Mouse (Mus musculus) midbrain, embryonic 12.5 days (tissue): Measurements from ENCODE around the gene Zbtb5. TPM values are rescaled to one million over a fixed set of nuclear protein-coding genes. Genes with fewer than 3 reads are reported as not detected.

Experiments used
- ATAC-seq: fragments of 200-750 bp; cut with Nextera tagmentation; 2 replicates; pipeline ENCODE4 v1.8.0; 2017; ENCODE audit warnings: low read depth, moderate TSS enrichment, moderate library complexity; ENCODE audit not compliant: low FRiP score
- H3K27ac ChIP-seq: fragments of 300-500 bp; sonication (generic); replicated peaks from 2 replicates; pipeline ENCODE4 v1.5.1; 2016; ENCODE audit warnings: mild to moderate bottlenecking
- H3K27me3 ChIP-seq: fragments of 300-500 bp; sonication (generic); 2 replicates; pipeline ENCODE4 v1.6.1; 2016; ENCODE audit warnings: mild to moderate bottlenecking
- H3K36me3 ChIP-seq: fragments of 300-500 bp; sonication (generic); 2 replicates; pipeline ENCODE4 v1.6.1; 2016
- H3K4me1 ChIP-seq: fragments of 300-500 bp; sonication (generic); 2 replicates; pipeline ENCODE4 v1.6.1; 2016
- H3K4me2 ChIP-seq: fragments of 300-500 bp; sonication (generic); replicated peaks from 2 replicates; pipeline ENCODE4 v1.6.1; 2016; ENCODE audit warnings: mild to moderate bottlenecking, moderate library complexity
- H3K4me3 ChIP-seq: fragments of 300-500 bp; sonication (generic); 2 replicates; pipeline ENCODE4 v1.5.1; 2016; ENCODE audit warnings: mild to moderate bottlenecking
- H3K9ac ChIP-seq: fragments of 300-500 bp; sonication (generic); replicated peaks from 2 replicates; pipeline ENCODE4 v1.6.1; 2016; ENCODE audit warnings: mild to moderate bottlenecking, moderate library complexity
- H3K9me3 ChIP-seq: fragments of 300-500 bp; sonication (generic); 2 replicates; pipeline ENCODE4 v1.6.1; 2016; ENCODE audit warnings: mild to moderate bottlenecking
- WGBS: fragments of 180-500 bp; shearing (Covaris S2); methylation state at CpG from one replicate; pipeline ENCODE4 v1.1.7; 2016; 5-methylcytosine and 5-hydroxymethylcytosine counted together
- polyA plus RNA-seq: library from polyadenylated mRNA; unstranded; fragments of >200 nt; fragmentation: Nextera tagmentation; extraction: Ambion mirVana; gene quantifications from 2 replicates; pipeline ENCODE4 v1.2.1, GENCODE M21; 2016

The Zbtb5 gene
- polyA plus RNA-seq, 1 experiment from 2014 or later: 49.7 TPM

DNA sequence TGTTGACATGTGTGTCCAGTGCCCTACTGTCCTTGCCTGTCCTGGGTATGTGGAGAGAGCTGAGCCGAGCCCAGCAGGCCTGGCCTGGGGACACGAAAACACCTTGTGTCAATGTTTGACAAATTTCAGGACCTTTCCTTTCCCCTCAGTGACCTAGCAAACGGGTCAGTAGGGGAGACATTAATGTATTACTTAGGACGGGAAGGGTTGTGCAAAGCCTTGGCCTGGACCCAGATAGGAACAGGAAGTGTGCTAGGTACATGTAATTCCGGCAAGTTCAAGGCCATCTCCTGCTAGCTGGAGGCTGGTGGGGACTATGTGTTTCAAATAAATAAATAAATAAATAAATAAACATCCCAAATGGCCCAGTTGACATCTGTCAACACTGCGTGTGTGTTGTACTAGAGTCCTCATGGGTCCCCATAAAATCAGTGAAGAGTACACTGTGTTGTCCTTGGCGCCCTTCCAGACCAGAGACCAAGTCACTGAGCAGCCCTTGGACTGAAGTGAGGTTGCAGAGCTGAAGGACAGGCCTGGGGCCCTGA is 32.3 kb downstream of the Zbtb5 start:
- ATAC-seq: no peak
- no peaks in the 10 kb centered on the region for H3K9me3 ChIP-seq
- H3K27ac ChIP-seq: no peak overlapping the region
- H3K9ac ChIP-seq: no peak overlapping the region
- no peaks in the 10 kb centered on the region for H3K36me3 ChIP-seq
- no peak overlapping the region for H3K4me2 ChIP-seq
- WGBS: 83% methylated on average over 7 of the region's 7 CpGs
- peaks cover 11% of the 10 kb centered on the region for H3K4me1 ChIP-seq
- H3K27me3 ChIP-seq: no peaks in the 10 kb centered on the region
- H3K4me3 ChIP-seq: no peak overlapping the region

DNA sequence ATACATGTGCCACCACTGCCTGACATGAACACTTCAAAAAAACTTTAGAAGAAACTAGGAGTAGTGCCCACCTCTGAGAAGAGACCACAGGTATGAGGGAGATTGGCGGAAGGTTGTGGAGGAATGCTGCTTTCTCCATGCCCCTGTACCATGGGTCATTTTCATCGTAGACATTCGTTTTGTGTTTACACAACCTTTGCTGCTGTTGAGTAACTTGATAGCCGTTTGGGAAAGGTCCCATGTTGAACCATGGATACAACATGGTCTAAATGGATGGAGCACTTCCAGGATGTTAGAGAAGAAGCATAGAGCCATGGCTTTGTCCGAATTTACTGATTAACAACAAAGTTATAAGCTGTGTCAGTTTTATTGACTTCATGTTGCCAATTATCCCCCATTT is 34.0 kb downstream of the Zbtb5 start:
- ATAC-seq: no peak
- Histone ChIP-seq H3K9ac (no peak overlapping the region), H3K9me3 (no peaks in the 10 kb centered on the region), H3K4me2 (no peak overlapping the region), H3K36me3 (no peaks in the 10 kb centered on the region), H3K27ac (no peak overlapping the region), H3K4me1 (peaks cover 17% of the 10 kb centered on the region), H3K27me3 (no peaks in the 10 kb centered on the region), H3K4me3 (no peak overlapping the region)
- 82% methylated on average over 5 of the region's 5 CpGs for WGBS

DNA sequence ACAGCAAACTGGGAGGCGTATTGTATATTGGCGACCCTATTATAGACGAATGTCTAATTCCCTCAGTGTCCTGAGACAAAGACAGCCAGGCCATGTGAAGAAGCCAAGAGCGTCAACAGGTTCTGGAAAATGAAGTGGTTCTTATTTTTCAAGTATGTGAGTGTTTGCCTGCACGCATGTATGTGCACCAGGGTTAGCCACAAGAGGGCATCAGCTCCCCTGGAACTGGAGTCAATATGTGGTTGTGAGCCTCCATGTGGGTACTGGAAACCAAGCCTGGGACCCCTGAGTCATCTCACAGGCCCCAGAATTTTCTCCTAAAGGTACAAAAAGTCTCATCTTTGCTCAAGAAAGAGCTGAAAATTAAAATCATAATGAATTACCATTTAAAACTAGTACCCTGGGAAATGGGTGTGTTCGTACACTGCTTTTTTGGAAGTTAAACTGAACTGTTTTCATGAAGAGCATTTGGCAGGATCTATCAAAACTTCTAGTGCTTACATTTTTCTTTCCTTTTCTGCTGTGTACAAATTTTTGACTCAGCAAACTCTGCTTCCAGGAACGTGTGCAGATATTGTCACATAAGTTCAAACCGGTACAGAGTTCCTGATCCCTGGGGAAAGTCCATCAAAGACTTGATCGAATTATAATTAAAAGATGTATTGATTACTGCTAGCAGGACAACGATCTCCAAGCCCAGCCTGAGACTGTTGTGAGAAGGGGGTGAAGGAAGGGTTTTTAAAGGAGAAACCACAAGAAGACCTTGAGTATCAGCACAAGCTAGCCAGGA is 35.1 kb downstream of the Zbtb5 start:
- WGBS: 88% methylated on average over 10 of the region's 10 CpGs
- ATAC-seq: no peak

GRCm38 (mm10) chr4:44976026-44976615 is 36.1 kb downstream of the Zbtb5 start:
- no peak overlapping the region for H3K4me2 ChIP-seq
- H3K27ac ChIP-seq: no peak overlapping the region
- H3K36me3 ChIP-seq: no peaks in the 10 kb centered on the region
- H3K9me3 ChIP-seq: no peaks in the 10 kb centered on the region
- no peaks in the 10 kb centered on the region; the same call in 1 of the 2 replicates for H3K27me3 ChIP-seq
- H3K4me1 ChIP-seq: peaks cover 6% of the 10 kb centered on the region; the same call in 1 of the 2 replicates
- H3K4me3 ChIP-seq: no peak overlapping the region
- ATAC-seq: no peak
- no peak overlapping the region for H3K9ac ChIP-seq
- WGBS: 82% methylated on average over 6 of the region's 6 CpGs

More for the DNA sequence above, 35.1 kb downstream of the Zbtb5 start:
- H3K4me2 ChIP-seq: no peak overlapping the region
- no peak overlapping the region for H3K27ac ChIP-seq
- no peaks in the 10 kb centered on the region for H3K9me3 ChIP-seq
- no peaks in the 10 kb centered on the region for H3K27me3 ChIP-seq
- H3K4me3 ChIP-seq: no peak overlapping the region
- no peaks in the 10 kb centered on the region for H3K36me3 ChIP-seq
- H3K9ac ChIP-seq: no peak overlapping the region
- peaks cover 13% of the 10 kb centered on the region for H3K4me1 ChIP-seq

DNA sequence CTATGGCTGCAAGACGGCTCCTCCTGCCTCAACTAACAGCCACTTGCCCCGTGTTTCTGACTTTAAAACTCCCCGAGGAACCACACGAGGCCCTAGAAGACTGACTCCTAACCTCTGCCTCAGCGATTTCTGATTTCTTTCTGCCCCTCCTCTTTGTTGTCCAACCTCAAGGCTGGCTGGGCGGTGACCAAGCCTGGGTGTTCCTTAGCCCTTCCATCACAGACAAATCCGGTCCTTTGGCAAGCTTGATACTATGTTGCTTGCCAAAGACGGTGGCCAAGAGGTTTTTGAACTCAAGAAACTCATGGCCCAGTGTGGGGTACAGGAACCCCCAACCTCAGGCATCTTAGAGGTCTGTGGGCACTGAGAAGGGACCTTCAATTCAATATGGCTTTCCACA is 37.9 kb downstream of the Zbtb5 start:
- Histone ChIP-seq H3K4me3 (no peak overlapping the region), H3K27ac (no peak overlapping the region), H3K9me3 (no peaks in the 10 kb centered on the region), H3K27me3 (no peaks in the 10 kb centered on the region; the same call in 1 of the 2 replicates), H3K36me3 (no peaks in the 10 kb centered on the region), H3K4me1 (peaks cover 11% of the 10 kb centered on the region; the same call in 1 of the 2 replicates), H3K4me2 (no peak overlapping the region), H3K9ac (no peak overlapping the region)
- no peak for ATAC-seq
- WGBS: 77% methylated on average over 8 of the region's 8 CpGs

DNA sequence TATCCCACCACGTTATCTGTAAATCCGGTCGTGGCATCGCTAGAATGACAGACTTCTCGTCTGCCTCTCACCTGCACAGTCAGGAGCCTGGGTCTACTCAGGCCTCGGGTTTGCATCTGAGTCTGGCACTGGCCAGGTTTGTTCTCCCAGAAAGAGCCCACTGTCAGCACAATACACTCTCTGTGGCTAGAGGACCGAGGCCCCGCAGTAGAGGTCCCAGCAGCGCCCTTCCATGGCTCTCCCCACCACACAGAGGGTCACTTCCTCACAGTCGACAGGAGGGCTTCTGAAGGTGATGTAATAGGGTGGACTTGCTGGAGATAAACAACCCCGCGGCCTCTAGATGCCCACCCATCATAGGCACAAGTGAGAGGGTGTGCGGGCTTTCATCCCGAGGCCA is 38.3 kb downstream of the Zbtb5 start:
- H3K4me3 ChIP-seq: no peak overlapping the region
- no peak overlapping the region for H3K9ac ChIP-seq
- WGBS: 61% methylated on average over 14 of the region's 14 CpGs

DNA sequence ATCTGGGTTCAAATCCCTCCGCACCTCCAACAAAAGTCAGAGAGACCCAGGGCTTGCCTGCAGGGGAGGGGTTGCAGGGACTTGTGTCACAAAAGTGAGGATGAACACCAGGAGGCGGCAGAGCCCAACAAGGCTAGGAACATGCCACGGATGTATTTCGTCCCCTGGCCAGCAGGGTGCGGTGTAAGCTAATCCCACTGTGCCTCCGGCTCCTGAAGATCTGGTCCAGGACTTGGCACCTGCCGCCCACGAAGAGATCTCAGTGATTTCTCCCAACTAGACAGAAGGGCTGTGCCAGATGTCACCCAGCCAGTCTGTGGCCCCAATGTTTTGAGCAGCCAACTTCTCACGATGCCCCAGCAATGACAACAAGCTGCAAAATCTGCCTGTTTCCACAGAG is 38.8 kb downstream of the Zbtb5 start:
- peak overlapping the region; percentile 31 for H3K4me2 ChIP-seq
- peaks cover 11% of the 10 kb centered on the region; the same call in 1 of the 2 replicates for H3K4me1 ChIP-seq
- H3K27me3 ChIP-seq: no peaks in the 10 kb centered on the region; the same call in 1 of the 2 replicates
- H3K27ac ChIP-seq: no peak overlapping the region
- ATAC-seq: no peak
- H3K9me3 ChIP-seq: no peaks in the 10 kb centered on the region
- H3K9ac ChIP-seq: no peak overlapping the region
- H3K36me3 ChIP-seq: no peaks in the 10 kb centered on the region
- 12% methylated on average over 9 of the region's 9 CpGs for WGBS
- no peak overlapping the region for H3K4me3 ChIP-seq

More for the DNA sequence above, 38.3 kb downstream of the Zbtb5 start:
- Histone ChIP-seq H3K27ac (no peak overlapping the region), H3K9me3 (no peaks in the 10 kb centered on the region), H3K36me3 (no peaks in the 10 kb centered on the region), H3K4me2 (peak overlapping the region; percentile 31), H3K27me3 (no peaks in the 10 kb centered on the region; the same call in 1 of the 2 replicates), H3K4me1 (peaks cover 11% of the 10 kb centered on the region; the same call in 1 of the 2 replicates)
- ATAC-seq: 0 out of 2 replicates have a peak, but pooled peaks have one; percentile 16

DNA sequence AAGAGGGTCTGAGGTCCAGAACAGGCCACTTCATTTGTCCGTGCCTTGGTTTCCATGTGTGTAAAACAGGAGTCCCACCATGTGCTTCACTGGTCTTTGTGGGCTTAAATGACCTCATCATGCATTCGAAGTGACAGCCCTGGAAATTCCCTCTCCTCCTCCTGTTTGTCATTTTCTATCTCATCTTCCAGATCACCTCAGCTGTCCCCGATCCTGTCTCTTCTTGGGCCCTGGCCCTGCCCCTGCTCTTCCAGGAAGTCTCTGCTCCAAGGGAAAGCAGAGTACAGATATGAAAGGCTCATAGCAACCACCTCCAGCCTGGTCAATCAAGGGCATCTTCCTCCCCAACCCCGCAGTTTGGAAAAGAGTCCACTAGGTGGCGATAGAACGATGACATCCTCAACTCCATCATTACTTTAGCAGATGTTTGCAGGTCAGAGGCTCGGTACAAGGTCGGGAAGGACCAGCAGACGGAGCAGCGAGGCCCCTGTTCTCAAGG is 41.6 kb downstream of the Zbtb5 start:
- H3K27ac ChIP-seq: no peak overlapping the region
- no peak overlapping the region for H3K9ac ChIP-seq
- 21% methylated on average over 10 of the region's 10 CpGs for WGBS
- H3K4me2 ChIP-seq: no peak overlapping the region
- no peaks in the 10 kb centered on the region; the same call in 1 of the 2 replicates for H3K27me3 ChIP-seq
- H3K4me1 ChIP-seq: peaks cover 11% of the 10 kb centered on the region; the same call in 1 of the 2 replicates
- H3K36me3 ChIP-seq: no peaks in the 10 kb centered on the region
- no peak overlapping the region for H3K4me3 ChIP-seq
- ATAC-seq: no peak
- H3K9me3 ChIP-seq: no peaks in the 10 kb centered on the region

DNA sequence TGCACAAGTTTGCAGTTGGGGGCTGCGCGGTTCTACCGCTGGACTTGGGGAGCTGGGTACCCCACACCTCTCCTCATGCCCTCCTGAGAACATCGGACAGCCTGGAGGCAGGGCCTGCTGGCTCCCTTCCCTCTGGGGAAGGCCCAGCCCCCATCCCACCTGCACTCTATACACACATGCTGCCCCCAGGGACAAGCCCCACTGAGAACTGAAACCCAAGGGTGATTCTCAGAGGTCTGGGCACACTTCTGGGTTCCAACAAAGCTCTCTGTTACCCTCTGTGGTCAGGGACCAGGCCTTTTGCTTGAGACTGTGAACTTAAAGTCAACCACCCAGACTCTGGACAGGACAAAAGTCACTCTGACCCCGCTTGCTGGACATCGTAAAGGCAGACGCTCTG is 42.2 kb downstream of the Zbtb5 start:
- no peak overlapping the region for H3K9ac ChIP-seq
- 92% methylated on average over 7 of the region's 7 CpGs for WGBS
- no peaks in the 10 kb centered on the region for H3K9me3 ChIP-seq
- H3K36me3 ChIP-seq: no peaks in the 10 kb centered on the region
- ATAC-seq: no peak
- no peak overlapping the region for H3K4me3 ChIP-seq
- H3K27ac ChIP-seq: no peak overlapping the region
- no peaks in the 10 kb centered on the region; the same call in 1 of the 2 replicates for H3K27me3 ChIP-seq
- H3K4me2 ChIP-seq: no peak overlapping the region
- peaks cover 11% of the 10 kb centered on the region; the same call in 1 of the 2 replicates for H3K4me1 ChIP-seq

- Histone ChIP-seq H3K9ac (no peak overlapping the region), H3K9me3 (no peaks in the 10 kb centered on the region), H3K36me3 (no peaks in the 10 kb centered on the region), H3K4me3 (no peak overlapping the region), H3K4me1 (0 out of 2 replicates have a peak, but pooled peaks cover 5% of the 10 kb centered on the region), H3K27me3 (no peaks in the 10 kb centered on the region; the same call in 1 of the 2 replicates), H3K27ac (no peak overlapping the region), H3K4me2 (no peak overlapping the region)
- no peak for ATAC-seq
- 85% methylated on average over 8 of the region's 8 CpGs for WGBS
Measured at GRCm38 (mm10) chr4:44967402-44967801, 44.8 kb downstream of the Zbtb5 start.

- H3K4me2 ChIP-seq: no peak overlapping the region
- H3K4me3 ChIP-seq: no peak overlapping the region
- H3K27me3 ChIP-seq: no peaks in the 10 kb centered on the region
- WGBS: 91% methylated on average over 3 of the region's 3 CpGs
- no peaks in the 10 kb centered on the region for H3K36me3 ChIP-seq
- 0 out of 2 replicates have a peak, but pooled peaks cover 2% of the 10 kb centered on the region for H3K4me1 ChIP-seq
- no peak for ATAC-seq
- H3K27ac ChIP-seq: no peak overlapping the region
- no peaks in the 10 kb centered on the region for H3K9me3 ChIP-seq
- H3K9ac ChIP-seq: no peak overlapping the region
Measured at GRCm38 (mm10) chr4:44965736-44966135, 46.5 kb downstream of the Zbtb5 start.

- H3K4me1 ChIP-seq: no peaks in the 10 kb centered on the region
- no peak overlapping the region for H3K4me3 ChIP-seq
- H3K27me3 ChIP-seq: no peaks in the 10 kb centered on the region
- 83% methylated on average over 2 of the region's 2 CpGs for WGBS
- no peaks in the 10 kb centered on the region for H3K9me3 ChIP-seq
- H3K9ac ChIP-seq: no peak overlapping the region
- H3K27ac ChIP-seq: no peak overlapping the region
- no peaks in the 10 kb centered on the region for H3K36me3 ChIP-seq
- no peak overlapping the region for H3K4me2 ChIP-seq
- no peak for ATAC-seq
Measured at GRCm38 (mm10) chr4:44965175-44965574, 47.0 kb downstream of the Zbtb5 start.
